Mouse (Mus musculus) cerebellum, postnatal 25 days (tissue): Measurements from ENCODE around the gene Stk32b.
A peak's percentile ranks its signal among the peaks of the same experiment; 100 is the strongest.

ENCODE experiments used
- DNase-seq, 2 experiments: peaks; one replicate each; pipeline ENCODE4 v3.0.0; 2021; ENCODE audit warnings: mixed read lengths in 2 of 2

Stk32b gene

GRCm38 (mm10) chr5:37716505-37717372 is at the start of gene Stk32b:
Gene Stk32b, minus strand, starts transcription at chr5:37717171.
- peak; percentile 7 to 17 for DNase-seq

GRCm38 (mm10) chr5:37765851-37766250 is 48.9 kb upstream of the Stk32b start:
- no peak for DNase-seq

- no peak for DNase-seq
Measured at GRCm38 (mm10) chr5:37762046-37762445, 45.1 kb upstream of the Stk32b start.

- no peak for DNase-seq
Measured at GRCm38 (mm10) chr5:37753366-37753765, 36.4 kb upstream of the Stk32b start.

GRCm38 (mm10) chr5:37752027-37752967 is 35.3 kb upstream of the Stk32b start:
- DNase-seq, result peak; percentile 73 to 82

- DNase-seq, result no peak
Measured at GRCm38 (mm10) chr5:37743889-37744707, 27.1 kb upstream of the Stk32b start.

- DNase-seq, result no peak
Measured at GRCm38 (mm10) chr5:37736213-37736612, 19.2 kb upstream of the Stk32b start.

- no peak for DNase-seq
Measured at GRCm38 (mm10) chr5:37735224-37735623, 18.3 kb upstream of the Stk32b start, which contains the start of gene Cytl1. Gene Cytl1, plus strand, starts transcription at chr5:37735519.

GRCm38 (mm10) chr5:37730781-37731180 is 13.8 kb upstream of the Stk32b start:
- DNase-seq, result no peak

- no peak for DNase-seq
Measured at GRCm38 (mm10) chr5:37725220-37725886, 8.4 kb upstream of the Stk32b start.

GRCm38 (mm10) chr5:37720670-37721069 is 3.7 kb upstream of the Stk32b start:
- no peak for DNase-seq

GRCm38 (mm10) chr5:37717384-37717963 is 503 bp upstream of the Stk32b start:
- DNase-seq, result peak; percentile 15 to 55

- DNase-seq, result no peak
Measured at GRCm38 (mm10) chr5:37709257-37709904, 7.6 kb downstream of the Stk32b start.

GRCm38 (mm10) chr5:37708124-37708523 is 8.8 kb downstream of the Stk32b start:
- DNase-seq, result no peak

- DNase-seq, result no peak
Measured at GRCm38 (mm10) chr5:37704962-37705361, 12.0 kb downstream of the Stk32b start.

- DNase-seq, result peak; percentile 28 to 49
Measured at GRCm38 (mm10) chr5:37699757-37700156, 17.2 kb downstream of the Stk32b start.

GRCm38 (mm10) chr5:37697286-37697685 is 19.7 kb downstream of the Stk32b start:
- no peak for DNase-seq

- no peak for DNase-seq
Measured at GRCm38 (mm10) chr5:37695773-37696172, 21.2 kb downstream of the Stk32b start.

- DNase-seq, result no peak
Measured at GRCm38 (mm10) chr5:37692759-37693158, 24.2 kb downstream of the Stk32b start.

- no peak for DNase-seq
Measured at GRCm38 (mm10) chr5:37670781-37671180, 46.2 kb downstream of the Stk32b start.

- DNase-seq, result no peak
Measured at GRCm38 (mm10) chr5:37664962-37665361, 52.0 kb downstream of the Stk32b start.
